Mouse (Mus musculus): ENCODE results near the gene Pccb.

DNA sequence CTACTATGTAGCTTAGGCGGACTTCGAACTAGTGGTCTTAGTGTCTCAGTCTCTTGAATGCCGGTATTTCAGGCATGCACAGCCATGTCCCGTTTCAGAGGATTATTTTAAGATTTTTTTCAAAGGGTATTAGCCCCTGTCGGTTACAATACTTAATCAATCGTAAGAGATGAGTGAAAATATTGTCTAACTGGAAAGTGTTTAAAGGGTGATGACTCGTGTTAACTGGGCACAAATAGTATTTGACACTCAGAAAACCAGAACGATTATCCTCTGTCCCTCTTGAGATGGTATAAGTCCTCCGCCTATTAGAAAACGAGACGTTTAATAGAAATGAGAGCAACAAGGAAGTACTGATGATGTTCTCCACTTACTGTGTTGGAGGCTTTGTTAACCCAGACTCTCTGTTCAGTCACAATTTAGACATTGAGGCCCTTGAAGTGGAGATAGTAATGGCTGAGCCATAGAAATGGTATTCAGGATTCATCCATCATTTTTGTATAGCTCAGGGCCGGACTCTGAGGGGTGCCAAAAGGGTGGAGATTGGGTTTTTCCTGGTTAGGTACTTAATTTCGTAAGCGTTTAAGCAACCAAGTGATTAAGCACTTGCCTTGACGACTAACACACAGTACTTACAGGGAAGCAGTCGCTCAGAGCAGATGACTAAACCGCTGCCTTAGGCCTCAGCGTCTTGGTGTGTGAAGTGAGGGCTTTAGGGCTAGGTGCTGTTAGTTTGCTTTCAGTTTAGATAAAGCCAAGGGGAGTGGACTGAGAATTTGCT, 41.6 kb upstream of the Pccb start:
- TF ChIP-seq CTCF (IDR thresholded peaks at IDR 0.05; ENCODE audit: extremely low read depth, insufficient read depth, low read length): no peak
- no peak for TF ChIP-seq POLR2A (IDR thresholded peaks at IDR 0.05; ENCODE audit: extremely low read depth, insufficient read depth, low read length)
